Mouse (Mus musculus): Measurements from ENCODE around the gene Mrps30.
"Not testable (repeated sequence)": the region's sequence is repeated elsewhere in the genome, so short reads cannot be mapped to it uniquely, and the experiment has no call there.

Mrps30 gene

DNA sequence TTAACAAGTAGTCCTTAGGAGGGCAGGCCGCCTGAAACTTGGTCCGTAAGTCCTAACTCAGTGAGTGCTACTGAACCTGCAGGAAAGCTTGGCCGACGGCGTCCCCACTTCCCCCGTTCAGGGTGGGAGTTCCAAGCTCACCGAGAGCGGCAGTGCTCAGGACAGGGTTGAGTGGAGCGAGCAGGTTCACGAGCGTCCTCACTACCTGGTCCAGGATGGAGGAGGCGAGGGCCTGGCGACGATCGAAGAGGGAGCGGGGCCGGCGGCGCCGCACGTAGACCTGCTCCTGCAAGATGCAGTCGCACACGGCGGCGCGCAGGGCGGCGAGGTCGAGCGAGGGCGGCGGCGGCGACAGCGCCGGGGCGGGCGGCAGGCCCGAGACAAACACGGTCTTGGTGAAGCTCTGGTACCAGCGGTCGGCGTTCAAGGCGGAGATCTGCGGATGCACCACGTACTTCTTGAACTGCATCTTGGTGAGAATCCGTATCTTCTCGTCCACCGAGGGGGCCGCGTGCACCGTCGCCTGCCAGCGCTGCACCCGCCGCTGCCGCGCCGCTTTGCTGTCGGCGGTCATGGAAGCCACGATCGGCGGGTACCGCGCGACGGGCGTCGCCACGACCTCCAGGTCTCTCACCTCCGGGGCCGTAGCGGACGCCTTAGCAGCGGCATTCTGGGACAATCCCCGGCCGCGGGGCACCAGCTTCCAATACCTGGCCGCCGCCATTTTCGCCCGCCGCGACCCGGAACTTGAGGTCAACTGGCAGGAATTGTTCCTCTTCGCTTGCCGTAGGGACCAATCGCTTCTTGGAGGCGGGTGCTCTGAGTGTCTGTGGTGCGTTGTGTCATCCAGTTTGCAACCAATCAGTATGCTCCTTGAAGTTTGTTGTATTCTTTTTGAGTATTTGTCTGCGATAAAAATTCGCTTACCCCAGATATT, at the start of gene Mrps30, which contains the start of gene B430218F22Rik:
TSS of gene Mrps30 (minus strand) at position 742 of the 937 bp plus-strand sequence.
TSS of gene B430218F22Rik (plus strand) at position 120 of the 937 bp plus-strand sequence.
- DNase-seq (ENCODE audit: extremely low spot score, low read depth, low spot score) = peak; percentile 77

DNA sequence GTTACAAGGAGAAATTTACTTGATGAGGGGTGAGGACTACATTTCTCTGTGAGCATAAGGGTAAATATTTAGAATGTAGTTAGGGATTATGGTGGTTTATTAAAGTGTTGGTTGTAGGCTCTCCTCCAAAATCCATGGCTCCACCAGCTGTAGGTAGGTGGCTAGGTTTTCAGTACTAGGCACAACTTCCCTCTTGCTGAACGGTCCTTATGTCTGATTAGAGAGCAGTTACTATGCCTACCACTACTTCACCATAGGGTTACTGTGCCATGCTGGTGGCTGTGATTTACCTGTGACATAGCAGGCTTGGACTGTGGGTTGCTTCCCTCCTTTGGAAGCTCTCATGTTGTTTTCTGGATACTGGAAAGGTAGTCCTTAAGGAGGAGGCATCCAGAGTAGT, 33.8 kb upstream of the Mrps30 start:
- DNase-seq (ENCODE audit: extremely low spot score, low read depth, low spot score) = no peak

DNA sequence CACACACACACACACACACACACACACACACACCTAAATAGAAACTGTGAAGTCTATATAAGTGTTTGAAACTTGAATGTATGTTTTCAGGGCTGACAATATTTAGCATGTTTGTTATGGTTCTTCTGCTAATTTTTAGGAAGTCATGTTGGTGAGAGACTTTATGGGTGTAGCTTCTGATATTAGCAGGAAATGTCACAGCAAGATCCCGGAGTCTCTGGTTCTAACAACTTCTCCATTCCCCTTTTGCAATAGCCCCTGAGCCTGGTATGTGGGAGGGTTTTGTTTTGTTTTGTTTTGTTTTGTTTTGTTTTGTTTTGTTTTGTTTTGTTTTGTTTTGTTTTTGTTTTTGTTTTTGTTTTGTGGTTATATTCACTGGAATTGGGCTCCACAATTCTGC, 33.4 kb upstream of the Mrps30 start:
- no peak for DNase-seq (ENCODE audit: extremely low spot score, low read depth, low spot score)

DNA sequence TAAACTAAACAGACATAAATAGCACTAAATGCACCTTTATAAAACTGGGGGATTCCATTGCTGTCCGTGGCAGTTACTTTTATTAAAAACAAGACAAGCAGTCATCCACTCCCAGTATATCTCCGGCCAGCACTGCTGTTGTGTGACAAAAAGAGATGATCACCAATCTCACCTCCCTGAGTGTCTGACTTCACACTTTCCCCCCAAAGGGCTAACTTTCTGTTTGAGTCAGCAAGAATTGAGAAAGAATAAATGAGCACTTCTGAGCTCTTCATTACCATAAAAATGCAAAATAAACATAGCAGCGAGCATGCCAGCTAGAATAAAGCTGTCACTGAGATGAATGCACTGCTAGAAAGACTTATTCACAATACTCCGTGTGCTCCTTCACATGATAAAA, 31.1 kb upstream of the Mrps30 start:
- DNase-seq (ENCODE audit: extremely low spot score, low read depth, low spot score) = no peak

DNA sequence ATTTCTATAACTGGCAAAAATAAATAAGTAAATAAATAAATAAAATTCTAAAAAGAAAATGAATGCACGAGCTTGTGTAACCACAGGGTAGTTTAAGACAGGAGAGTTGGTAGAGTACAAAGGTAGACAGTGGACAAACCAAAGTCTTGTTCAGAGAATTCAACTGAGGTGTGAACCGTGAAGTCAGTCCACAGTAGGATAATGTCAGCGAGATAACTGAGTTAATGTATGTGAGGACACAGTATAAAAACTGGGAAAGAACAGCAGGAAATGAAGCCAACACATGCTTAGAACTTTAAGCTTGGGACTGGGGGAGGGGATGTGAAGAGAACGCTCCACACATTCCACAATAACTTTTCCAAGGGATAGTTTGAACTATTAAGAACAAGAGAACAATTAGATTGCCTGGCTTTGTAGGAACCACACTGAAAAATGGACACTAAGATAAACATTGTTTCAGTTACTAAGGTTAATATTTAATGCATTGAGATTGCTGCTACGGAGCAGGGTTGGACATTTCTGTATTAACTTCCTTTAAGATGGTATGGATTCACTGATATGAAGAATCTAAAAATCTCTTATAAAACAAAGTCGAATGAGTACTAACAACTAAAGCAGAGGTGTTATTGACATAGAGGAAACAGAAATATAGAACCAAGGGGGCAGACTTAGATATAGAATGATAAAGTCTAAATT, 24.4 kb upstream of the Mrps30 start:
- DNase-seq (ENCODE audit: extremely low spot score, low read depth, low spot score) = no peak

DNA sequence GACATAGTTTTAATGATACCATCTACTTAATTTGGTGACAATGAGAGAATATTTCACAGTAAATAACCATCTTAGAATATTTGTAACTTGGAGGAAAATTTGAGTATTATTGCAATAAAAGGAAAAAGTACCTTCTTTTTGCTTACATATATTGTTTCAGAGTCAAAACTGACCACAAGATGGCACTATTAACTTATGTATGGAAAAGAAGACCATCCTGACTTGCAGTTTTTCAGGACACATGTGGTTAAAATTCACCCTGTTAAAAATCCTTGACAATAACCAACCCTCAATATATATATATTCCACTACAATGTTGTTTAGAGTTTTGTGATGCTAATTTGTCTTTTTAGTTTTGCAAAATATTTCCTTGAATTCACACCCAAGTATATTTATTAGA, 16.5 kb upstream of the Mrps30 start:
- DNase-seq (ENCODE audit: extremely low spot score, low read depth, low spot score) = peak; percentile 72

DNA sequence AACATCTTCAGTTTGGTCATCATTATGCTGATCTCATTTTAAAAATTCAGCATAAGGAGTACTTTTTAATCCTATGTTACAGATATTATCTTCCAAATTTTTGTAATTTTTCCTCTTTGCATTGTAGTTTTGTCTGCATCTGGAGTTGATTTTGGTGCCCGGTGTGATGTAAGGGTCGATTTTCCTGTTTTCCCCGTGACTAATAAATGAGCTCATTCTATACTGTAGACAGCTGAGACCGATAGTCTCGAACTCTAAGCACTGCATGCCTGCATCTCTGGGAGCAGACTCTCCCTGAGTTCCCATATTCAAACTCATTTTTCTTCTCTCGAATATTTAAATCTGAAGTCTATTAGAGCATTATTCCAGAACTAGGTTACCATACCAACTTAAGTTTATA, 13.3 kb upstream of the Mrps30 start:
- no peak for DNase-seq (ENCODE audit: extremely low spot score, low read depth, low spot score)

DNA sequence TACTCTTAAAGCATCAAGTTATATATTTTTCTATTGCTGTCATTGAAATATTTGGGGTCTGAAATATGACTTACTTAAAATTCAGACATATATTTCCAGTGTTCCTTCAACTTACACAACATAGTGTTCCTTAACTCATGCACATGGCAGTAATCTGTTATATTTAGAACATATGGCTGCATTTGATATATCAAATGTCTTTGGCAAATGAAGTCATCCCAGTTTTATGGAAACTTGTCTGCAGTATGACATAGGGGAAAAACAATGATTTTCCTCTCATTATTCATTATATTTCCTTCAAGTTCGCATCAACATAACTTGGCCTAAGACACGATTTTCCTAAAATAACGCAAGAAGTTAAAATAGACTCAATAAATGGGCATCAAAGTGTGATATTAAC, 8.8 kb upstream of the Mrps30 start:
- no peak for DNase-seq (ENCODE audit: extremely low spot score, low read depth, low spot score)

DNA sequence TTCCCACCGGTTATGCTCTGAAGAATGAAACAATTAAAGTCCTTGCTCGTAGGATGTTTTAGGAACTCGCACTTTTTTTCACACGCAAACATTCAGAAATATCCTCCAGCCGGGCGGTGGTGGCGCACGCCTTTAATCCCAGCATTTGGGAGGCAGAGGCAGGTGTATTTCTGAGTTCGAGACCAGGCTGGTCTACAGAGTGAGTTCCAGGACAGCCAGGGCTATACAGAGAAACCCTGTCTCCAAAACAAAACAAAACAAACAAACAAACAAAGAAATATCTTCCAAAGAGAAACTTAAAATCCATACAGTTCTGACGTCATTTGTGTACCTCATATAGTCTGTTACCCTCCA, 373 bp upstream of the Mrps30 start:
- DNase-seq (ENCODE audit: extremely low spot score, low read depth, low spot score) = not testable (repeated sequence)

DNA sequence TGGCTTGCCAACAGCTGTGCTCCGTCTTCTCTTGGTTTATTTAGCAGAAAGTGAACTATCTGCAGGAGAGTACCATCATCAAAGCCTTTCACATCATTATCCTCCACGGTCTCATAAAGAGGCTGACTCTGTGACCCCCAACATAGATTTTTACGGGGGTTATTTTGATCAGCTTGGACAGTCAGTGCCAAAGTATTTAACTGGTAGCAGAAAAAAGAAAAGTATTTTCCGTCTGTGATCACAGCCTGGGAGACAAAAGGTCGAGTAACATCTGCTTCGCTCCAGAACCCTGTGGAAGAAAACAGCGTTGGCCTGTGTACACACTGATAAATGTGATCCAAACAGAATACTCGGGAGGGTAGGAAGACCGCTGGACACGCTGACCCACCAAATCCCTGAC, 6.7 kb downstream of the Mrps30 start:
- DNase-seq (ENCODE audit: extremely low spot score, low read depth, low spot score) = no peak

DNA sequence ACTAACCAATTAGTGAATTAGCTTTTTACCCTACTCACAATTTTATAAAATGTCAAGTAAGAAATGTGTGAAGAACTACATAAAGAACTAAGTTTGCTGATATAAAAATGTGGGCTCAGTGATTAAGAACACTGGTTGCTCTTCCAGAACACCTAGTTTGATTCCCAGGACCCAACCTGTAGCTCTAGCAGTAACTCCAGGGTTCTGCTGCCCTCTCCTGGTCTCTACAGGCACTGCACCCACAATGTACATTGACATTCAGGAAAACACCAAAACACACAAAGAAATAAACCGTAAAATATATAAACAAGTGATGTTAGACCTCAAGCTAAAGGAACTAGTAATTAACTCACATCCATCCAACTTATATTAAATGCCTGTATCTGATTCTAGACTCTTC, 7.9 kb downstream of the Mrps30 start:
- no peak for DNase-seq (ENCODE audit: extremely low spot score, low read depth, low spot score)

DNA sequence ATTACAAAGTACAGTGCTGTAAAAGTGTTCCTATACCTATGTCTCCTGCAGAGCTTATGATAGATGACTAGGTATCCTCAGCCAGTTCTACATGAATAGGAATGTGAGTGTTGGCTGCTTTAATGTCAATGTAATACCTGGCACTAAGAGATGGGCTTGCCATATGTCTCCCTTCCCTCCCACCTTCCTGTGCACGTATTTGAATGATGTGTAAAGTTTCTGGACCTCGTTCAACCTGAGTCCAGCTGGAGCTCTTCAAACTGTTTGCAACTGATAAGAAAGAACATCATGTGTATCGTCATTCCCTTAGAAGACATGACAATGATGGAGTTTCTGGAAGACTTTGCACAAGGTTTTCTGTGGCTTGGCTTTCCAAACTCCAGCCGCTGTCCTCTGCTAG, 14.2 kb downstream of the Mrps30 start:
- no peak for DNase-seq (ENCODE audit: extremely low spot score, low read depth, low spot score)

DNA sequence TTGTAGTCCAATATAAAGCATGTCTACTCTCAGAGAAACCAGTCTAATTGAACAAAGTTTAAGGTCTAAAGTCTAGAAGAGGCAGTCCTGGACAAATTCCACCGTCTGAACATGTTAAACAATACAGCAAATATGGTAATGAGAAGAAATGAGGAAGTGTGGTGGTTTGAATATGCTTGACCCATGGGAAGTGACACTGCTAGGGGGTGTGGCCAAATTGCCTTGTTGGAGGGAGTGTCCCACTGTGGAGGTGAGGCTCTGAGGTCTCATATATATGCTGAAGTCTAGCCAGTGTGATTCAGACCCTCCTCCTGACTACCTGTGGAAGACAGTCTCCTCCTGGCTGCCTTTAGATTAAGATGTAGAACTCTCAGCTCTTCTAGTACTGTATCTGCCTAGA, 21.3 kb downstream of the Mrps30 start:
- DNase-seq (ENCODE audit: extremely low spot score, low read depth, low spot score) = no peak

DNA sequence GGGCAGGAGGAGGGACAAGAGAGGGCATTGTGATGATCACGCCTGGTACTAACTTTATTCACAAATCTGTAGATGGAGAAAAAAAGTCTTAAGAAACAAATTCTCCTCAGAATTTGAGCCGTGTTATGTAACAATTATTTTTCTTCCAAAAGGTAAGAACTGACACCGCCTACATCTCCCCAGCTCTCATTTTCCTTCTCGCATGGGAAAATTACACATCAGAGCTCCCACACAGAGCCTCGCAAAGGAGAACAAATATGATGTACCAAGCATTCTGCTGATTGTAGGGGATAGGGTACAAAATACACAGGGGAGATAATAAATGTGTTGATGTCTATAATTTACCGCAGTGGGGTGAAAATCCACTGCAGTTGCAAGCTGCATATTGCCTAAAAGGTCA, 23.7 kb downstream of the Mrps30 start:
- DNase-seq (ENCODE audit: extremely low spot score, low read depth, low spot score) = no peak

DNA sequence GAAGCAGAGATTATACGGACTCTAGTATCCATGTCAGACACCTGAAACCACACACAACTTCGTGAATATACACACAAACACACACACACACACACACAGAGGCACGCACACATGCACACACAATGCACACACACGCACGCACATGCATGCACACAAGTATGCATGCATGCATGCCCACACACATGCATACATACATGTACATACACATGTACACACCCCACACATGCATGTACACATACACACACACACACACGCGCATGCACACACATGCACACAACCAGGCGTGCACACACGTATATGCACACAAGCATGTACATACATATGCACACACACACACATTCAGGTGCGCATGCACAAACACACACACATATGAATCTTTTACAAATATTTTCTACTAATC, 36.2 kb downstream of the Mrps30 start:
- no peak for DNase-seq (ENCODE audit: extremely low spot score, low read depth, low spot score)

DNA sequence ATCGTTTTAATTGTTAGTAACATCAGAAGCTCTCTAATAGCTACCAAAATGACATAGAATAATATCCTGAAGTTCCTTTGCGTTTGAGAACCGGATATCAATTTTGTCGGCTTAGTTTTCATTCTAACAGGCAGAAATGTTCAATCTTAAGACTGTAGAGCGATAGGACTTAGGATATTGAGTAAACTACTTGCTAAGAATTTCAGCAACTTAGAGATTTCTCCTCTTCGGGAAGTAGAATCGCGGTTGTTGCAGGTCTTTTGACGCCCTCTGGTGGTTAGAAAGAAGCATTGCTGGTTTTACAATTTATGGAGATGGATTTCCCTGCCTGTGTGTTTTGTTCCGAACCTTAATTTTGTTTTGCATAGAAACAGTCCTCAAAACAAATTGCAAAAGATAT, 36.8 kb downstream of the Mrps30 start:
- DNase-seq (ENCODE audit: extremely low spot score, low read depth, low spot score) = peak; percentile 28

Data from hindlimb bud, embryonic 11.5 days (tissue).